Mouse (Mus musculus) midbrain, embryonic 14.5 days (tissue): ENCODE data around the gene Gemin7. TPM values are rescaled to one million over a fixed set of nuclear protein-coding genes. Genes with fewer than 3 reads are reported as not detected.

Experiments
- ATAC-seq: fragments of 200-750 bp; cut with Nextera tagmentation; 2 replicates; pipeline ENCODE4 v1.8.0; 2017; ENCODE audit warnings: moderate number of reproducible peaks, moderate library complexity; ENCODE audit not compliant: low FRiP score, low TSS enrichment
- DNase-seq: peaks from one replicate; pipeline ENCODE4 v3.0.0-alpha.2; 2015
- H3K27ac ChIP-seq: fragments of 300-500 bp; sonication (generic); replicated peaks from 2 replicates; pipeline ENCODE4 v1.5.1; 2014; ENCODE audit warnings: mild to moderate bottlenecking, low read depth, low read length, moderate library complexity
- H3K27me3 ChIP-seq: fragments of 300-500 bp; sonication (generic); 2 replicates; pipeline ENCODE4 v1.6.1; 2014; ENCODE audit warnings: low read length, control low read depth, mixed read lengths; ENCODE audit not compliant: control insufficient read depth, insufficient read depth
- H3K36me3 ChIP-seq: fragments of 300-500 bp; sonication (generic); 2 replicates; pipeline ENCODE4 v1.6.1; 2014; ENCODE audit warnings: low read length, control low read depth; ENCODE audit not compliant: control insufficient read depth, insufficient read depth
- H3K4me1 ChIP-seq: fragments of 300-500 bp; sonication (generic); 2 replicates; pipeline ENCODE4 v1.6.1; 2014; ENCODE audit warnings: mild to moderate bottlenecking, antibody characterized with exemption, low read length, control low read depth; ENCODE audit not compliant: control insufficient read depth, insufficient read depth
- H3K4me2 ChIP-seq: fragments of 300-500 bp; sonication (generic); 2 replicates; pipeline ENCODE4 v1.6.1; 2014; ENCODE audit warnings: mild to moderate bottlenecking, low read length, moderate library complexity
- H3K4me3 ChIP-seq: fragments of 300-500 bp; sonication (generic); replicated peaks from 2 replicates; pipeline ENCODE4 v1.5.1; 2014; ENCODE audit warnings: low read depth, low read length
- H3K9ac ChIP-seq: fragments of 300-500 bp; sonication (generic); replicated peaks from 2 replicates; pipeline ENCODE4 v1.6.1; 2014; ENCODE audit warnings: mild to moderate bottlenecking, low read length, moderate library complexity
- H3K9me3 ChIP-seq: fragments of 300-500 bp; sonication (generic); 2 replicates; pipeline ENCODE4 v1.6.1; 2016; ENCODE audit warnings: low read length, control low read depth, mixed read lengths; ENCODE audit not compliant: control insufficient read depth
- WGBS: fragments of 180-500 bp; shearing (Covaris S2); extraction: QIAGEN DNeasy Blood & Tissue Kit; methylation state at CpG from one replicate; pipeline ENCODE4 v1.1.7; 2014; 5-methylcytosine and 5-hydroxymethylcytosine counted together
- polyA plus RNA-seq: library from polyadenylated mRNA; unstranded; fragments of >200 nt; fragmentation: Nextera tagmentation; extraction: Ambion mirVana; gene quantifications from 2 replicates; pipeline ENCODE4 v1.2.1, GENCODE M21; 2014

Gemin7 gene
- polyA plus RNA-seq, 1 experiment from 2014 or later: 140 TPM

DNA sequence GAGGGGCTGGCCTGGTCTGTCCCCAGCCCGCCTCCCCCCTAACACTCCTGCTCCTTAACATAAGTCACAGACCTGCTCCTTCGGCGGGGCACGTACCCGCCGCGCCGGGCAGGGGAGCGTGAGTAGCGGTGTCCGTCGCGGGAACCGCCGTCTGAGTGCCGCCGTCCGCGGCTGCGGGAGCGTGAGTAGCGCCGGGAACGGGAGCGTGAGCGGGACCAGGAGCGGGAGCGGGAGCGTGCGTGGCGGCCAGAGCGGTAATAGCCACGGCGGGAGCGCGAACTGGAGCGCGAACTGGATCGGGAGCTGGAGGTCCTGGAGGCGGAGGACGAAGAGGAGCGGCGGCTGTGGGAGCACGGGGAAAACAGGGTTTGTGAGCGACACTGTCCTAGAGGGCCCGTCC is 8.9 kb upstream of the Gemin7 start:
- H3K9me3 ChIP-seq: no peaks in the 10 kb centered on the region
- DNase-seq: no peak
- H3K4me3 ChIP-seq: no peak overlapping the region
- no peak overlapping the region for H3K27ac ChIP-seq
- no peak for ATAC-seq
- no peak overlapping the region for H3K4me2 ChIP-seq
- WGBS: 76% methylated on average over 46 of the region's 46 CpGs
- H3K9ac ChIP-seq: no peak overlapping the region
- H3K36me3 ChIP-seq: peaks cover 93% of the 10 kb centered on the region
- H3K27me3 ChIP-seq: no peaks in the 10 kb centered on the region
- no peaks in the 10 kb centered on the region for H3K4me1 ChIP-seq

DNA sequence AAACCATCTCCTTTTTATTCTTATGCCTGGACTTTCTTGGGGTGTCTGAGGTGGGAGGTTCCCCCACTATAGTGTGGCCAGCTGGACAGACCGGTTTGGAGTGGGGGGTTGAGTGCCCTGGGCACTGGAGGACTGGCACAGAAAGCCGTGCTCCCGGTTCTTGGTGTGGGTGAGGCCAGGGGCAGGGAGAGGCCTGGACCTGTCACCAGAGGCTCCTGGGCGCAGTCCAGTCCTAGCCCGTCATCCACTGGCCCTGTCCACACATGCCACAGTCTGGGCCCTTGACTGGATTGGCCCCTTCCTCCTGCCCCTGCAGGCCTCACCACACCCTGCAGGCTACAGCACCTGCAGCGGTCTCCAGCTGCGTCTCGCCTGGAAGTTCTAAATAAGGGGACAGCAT is 3.2 kb upstream of the Gemin7 start:
- Histone ChIP-seq H3K9me3 (no peaks in the 10 kb centered on the region), H3K9ac (no peak overlapping the region), H3K27ac (no peak overlapping the region), H3K4me2 (no peak overlapping the region), H3K4me1 (0 out of 2 replicates have a peak, but pooled peaks cover 7% of the 10 kb centered on the region), H3K4me3 (no peak overlapping the region), H3K27me3 (peaks cover 31% of the 10 kb centered on the region), H3K36me3 (peaks cover 54% of the 10 kb centered on the region)
- WGBS: 88% methylated on average over 8 of the region's 8 CpGs
- no peak for DNase-seq
- ATAC-seq: no peak

DNA sequence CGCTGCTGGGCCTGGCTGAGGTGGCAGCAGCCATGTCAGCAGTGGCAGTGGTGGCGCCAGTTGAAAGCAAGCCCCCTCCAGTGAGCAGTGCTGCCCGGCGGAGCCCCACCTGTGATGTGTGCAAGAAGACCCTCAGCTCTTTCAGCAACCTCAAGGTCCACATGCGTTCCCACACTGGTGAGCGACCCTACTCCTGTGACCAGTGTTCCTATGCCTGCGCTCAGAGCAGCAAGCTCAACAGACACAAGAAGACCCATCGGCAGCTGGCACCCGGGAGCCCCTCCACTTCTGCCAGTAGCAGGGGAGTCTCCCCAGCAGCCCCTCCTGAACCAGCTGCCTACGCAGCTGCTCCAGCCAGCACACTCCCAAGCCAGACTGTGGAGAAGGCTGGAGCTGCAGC is 2.4 kb upstream of the Gemin7 start:
- no peak overlapping the region for H3K27ac ChIP-seq
- no peak overlapping the region for H3K4me2 ChIP-seq
- no peak overlapping the region for H3K4me3 ChIP-seq
- H3K36me3 ChIP-seq: peaks cover 45% of the 10 kb centered on the region
- 0 out of 2 replicates have a peak, but pooled peaks cover 7% of the 10 kb centered on the region for H3K4me1 ChIP-seq
- DNase-seq (no peak), ATAC-seq (no peak)
- 86% methylated on average over 10 of the region's 10 CpGs for WGBS
- peaks cover 34% of the 10 kb centered on the region for H3K27me3 ChIP-seq
- H3K9ac ChIP-seq: no peak overlapping the region
- H3K9me3 ChIP-seq: no peaks in the 10 kb centered on the region

DNA sequence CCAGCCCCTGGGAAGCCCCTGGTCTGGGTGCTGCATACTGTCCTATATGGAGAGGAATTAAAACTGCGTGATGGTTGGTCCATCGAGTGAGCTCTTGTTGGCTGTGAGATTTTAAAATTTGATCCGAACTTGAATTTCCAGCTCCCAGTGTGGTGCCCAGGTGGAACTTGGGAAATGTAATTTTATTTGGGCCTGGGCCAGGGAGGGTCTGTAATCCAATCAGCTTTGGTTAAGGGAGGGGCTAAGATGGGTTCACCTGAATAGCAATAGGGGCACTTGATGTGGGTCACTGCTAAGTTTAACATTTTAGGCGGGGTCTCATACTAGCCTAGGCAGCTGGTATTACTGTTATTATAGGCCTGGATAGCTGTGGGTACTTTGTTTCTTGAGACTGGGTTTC is 1.0 kb upstream of the Gemin7 start:
- peaks cover 32% of the 10 kb centered on the region for H3K36me3 ChIP-seq
- ATAC-seq (no peak), DNase-seq (no peak)
- H3K4me3 ChIP-seq: no peak overlapping the region
- H3K9me3 ChIP-seq: no peaks in the 10 kb centered on the region
- no peak overlapping the region for H3K4me2 ChIP-seq
- no peak overlapping the region for H3K9ac ChIP-seq
- no peak overlapping the region for H3K27ac ChIP-seq
- WGBS: 64% methylated on average over 4 of the region's 4 CpGs
- peaks cover 35% of the 10 kb centered on the region for H3K27me3 ChIP-seq
- 0 out of 2 replicates have a peak, but pooled peaks cover 7% of the 10 kb centered on the region for H3K4me1 ChIP-seq

DNA sequence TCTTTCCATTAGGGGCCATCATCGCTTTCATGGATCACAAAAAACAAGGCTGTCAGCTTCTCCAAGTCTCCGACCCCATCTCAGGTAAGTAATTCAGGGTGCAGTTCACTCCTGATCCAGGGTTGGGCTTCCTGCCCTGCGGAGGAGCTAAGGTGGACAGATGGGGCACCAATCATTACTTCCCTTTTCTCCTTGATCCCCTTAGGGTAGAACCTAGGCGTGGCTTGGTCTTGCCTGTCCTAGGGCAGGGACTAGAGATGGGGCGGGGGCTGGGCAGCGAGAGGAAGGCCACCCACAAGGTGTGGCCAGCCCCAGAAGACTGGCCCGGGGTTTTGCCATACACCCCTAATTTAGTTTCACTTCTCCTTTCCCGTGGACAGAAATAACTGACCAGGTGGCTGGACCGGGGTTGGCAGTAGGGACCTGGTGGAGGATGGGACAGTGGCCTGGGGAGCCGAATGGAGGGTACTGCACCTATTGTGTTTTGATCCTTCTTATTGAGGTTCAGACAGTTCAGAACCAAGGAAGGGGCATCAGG is 551 bp upstream of the Gemin7 start:
- no peak overlapping the region for H3K4me3 ChIP-seq
- no peaks in the 10 kb centered on the region for H3K9me3 ChIP-seq
- H3K36me3 ChIP-seq: peaks cover 30% of the 10 kb centered on the region
- no peak overlapping the region for H3K27ac ChIP-seq
- ATAC-seq: no peak
- no peak for DNase-seq
- 23% methylated on average over 10 of the region's 10 CpGs for WGBS
- H3K4me2 ChIP-seq: peak overlapping the region; percentile 44
- H3K9ac ChIP-seq: no peak overlapping the region
- 0 out of 2 replicates have a peak, but pooled peaks cover 7% of the 10 kb centered on the region for H3K4me1 ChIP-seq
- H3K27me3 ChIP-seq: peaks cover 35% of the 10 kb centered on the region

DNA sequence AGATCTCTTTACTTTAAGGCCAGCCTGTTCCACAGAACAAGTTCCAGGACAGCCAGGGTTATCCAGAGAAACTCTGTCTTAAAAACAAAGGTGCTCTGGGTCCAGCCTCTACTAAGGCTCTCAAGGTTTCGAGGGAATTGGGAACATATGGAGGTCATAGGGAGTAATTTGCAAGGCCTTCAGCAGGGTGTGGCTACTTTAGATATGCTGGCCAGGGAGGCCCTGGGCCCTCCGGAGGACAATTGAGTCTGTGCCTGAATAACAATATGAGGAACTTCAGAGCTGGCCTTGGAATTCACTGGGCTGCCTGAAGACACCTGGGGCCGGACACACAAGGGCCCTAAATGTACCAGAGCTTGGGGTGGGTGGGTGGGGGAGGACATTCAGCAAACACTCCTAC is 1.8 kb downstream of the Gemin7 start:
- no peak overlapping the region for H3K9ac ChIP-seq
- DNase-seq (no peak), ATAC-seq (no peak)
- H3K27ac ChIP-seq: no peak overlapping the region
- peaks cover 11% of the 10 kb centered on the region for H3K36me3 ChIP-seq
- WGBS: 62% methylated on average over 3 of the region's 3 CpGs
- H3K27me3 ChIP-seq: peaks cover 35% of the 10 kb centered on the region
- H3K4me1 ChIP-seq: peaks cover 17% of the 10 kb centered on the region
- H3K9me3 ChIP-seq: no peaks in the 10 kb centered on the region
- H3K4me2 ChIP-seq: no peak overlapping the region
- no peak overlapping the region for H3K4me3 ChIP-seq

DNA sequence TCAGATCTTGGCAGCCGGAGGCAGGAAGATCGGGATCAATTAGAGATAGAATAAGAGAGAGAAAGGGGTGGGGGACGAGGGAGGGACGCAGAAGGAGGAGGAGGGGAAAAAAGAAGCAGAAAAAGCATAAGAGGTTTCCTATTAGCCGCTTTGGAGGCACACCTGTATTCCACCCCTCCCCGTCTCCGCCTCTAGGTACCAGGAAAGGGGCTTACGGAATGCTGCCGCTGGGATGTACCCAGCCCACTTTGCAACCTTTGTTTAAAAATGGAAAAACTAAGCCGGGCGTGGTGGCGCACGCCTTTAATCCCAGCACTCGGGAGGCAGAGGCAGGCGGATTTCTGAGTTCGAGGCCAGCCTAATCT is 3.6 kb downstream of the Gemin7 start:
- ATAC-seq: no peak

DNA sequence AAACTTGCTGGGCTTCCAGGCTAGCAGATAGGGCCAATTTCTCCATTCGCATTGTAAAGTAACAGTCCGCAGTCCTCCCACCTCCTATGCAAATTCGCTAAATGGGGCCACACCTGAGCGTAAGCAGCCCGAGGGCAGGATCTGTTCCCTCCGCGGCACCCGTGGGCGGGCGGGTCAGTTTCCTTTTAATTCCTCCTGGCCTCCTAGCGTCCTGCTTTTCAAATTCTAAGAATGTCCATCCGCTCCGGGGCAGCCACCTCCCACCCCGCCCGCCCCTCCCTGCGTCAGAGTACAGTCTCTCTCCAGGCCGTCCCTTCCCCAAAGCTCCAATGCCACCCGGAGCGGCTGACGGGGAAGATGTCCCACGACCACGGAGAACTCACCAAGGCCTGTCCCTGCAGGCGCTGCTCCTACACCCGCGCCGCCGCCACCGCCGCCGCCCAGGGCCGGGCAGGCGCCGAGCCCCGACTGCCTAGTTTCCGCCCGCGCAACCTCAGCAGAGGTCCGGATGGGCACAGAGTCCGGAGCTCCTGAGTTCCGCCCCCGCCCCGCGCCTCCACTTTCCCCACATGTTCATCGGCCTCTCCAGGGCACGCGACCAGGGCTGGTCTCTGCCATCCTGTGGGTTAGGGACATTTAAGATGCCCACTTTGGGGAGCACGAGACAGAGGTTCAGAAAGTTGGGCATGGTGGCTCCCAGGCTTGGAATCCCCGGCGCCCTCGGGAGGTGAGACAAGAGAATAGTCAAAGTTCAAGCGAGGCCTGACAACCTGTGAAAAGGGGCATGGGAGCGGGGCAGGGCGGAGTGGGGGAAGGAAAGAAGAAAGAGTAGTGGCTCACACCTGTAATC is 4.2 kb downstream of the Gemin7 start:
- Histone ChIP-seq H3K4me2 (peak overlapping the region; percentile 82), H3K9me3 (no peaks in the 10 kb centered on the region), H3K36me3 (peaks cover 18% of the 10 kb centered on the region), H3K4me3 (peak overlapping the region; percentile 66), H3K9ac (peak overlapping the region; percentile 72), H3K27ac (peak overlapping the region; percentile 67), H3K27me3 (peaks cover 27% of the 10 kb centered on the region), H3K4me1 (peaks cover 17% of the 10 kb centered on the region)
- ATAC-seq (peak; percentile 83), DNase-seq (peak; percentile 88)
- WGBS: under 1% methylated on average over 53 of the region's 53 CpGs

More for the DNA sequence above, 3.6 kb downstream of the Gemin7 start:
- DNase-seq: no peak
- Histone ChIP-seq H3K27me3 (peaks cover 33% of the 10 kb centered on the region), H3K27ac (peak overlapping the region; percentile 67; the same call in 1 of the 2 replicates), H3K4me1 (peaks cover 17% of the 10 kb centered on the region), H3K9me3 (no peaks in the 10 kb centered on the region), H3K9ac (peak overlapping the region; percentile 72), H3K4me2 (peak overlapping the region; percentile 82), H3K36me3 (peaks cover 15% of the 10 kb centered on the region), H3K4me3 (peak overlapping the region; percentile 66)
- 24% methylated on average over 16 of the region's 16 CpGs for WGBS

DNA sequence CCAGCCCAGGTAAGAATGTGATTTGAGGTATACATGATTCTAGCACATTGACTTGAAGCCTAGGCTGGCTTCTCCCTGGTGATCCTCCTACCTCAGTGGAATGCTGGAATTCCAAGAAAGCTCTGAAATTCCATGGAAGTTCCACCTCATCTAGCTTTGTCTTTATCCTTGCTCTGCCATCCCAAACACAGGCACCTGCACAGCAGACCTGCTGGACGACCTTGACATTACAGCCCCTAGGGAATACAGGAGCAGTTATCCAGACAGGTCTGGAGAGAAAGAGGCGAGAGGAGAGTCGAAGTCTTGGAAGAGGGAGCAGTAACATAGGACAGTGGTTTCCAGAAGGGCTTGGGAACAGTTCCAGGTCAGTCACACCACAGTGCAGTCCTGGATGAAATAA is 7.7 kb downstream of the Gemin7 start:
- no peak overlapping the region for H3K27ac ChIP-seq
- H3K9ac ChIP-seq: no peak overlapping the region
- no peaks in the 10 kb centered on the region for H3K9me3 ChIP-seq
- WGBS: 80% methylated on average over 3 of the region's 3 CpGs
- H3K36me3 ChIP-seq: peaks cover 30% of the 10 kb centered on the region
- H3K4me3 ChIP-seq: no peak overlapping the region
- DNase-seq: no peak
- peaks cover 10% of the 10 kb centered on the region for H3K4me1 ChIP-seq
- H3K4me2 ChIP-seq: no peak overlapping the region
- H3K27me3 ChIP-seq: no peaks in the 10 kb centered on the region; the same call in 1 of the 2 replicates
- ATAC-seq: no peak
